Mouse (Mus musculus): Measurements from ENCODE around the gene C1qtnf9. TPM values are rescaled to one million over a fixed set of nuclear protein-coding genes. Genes with fewer than 3 reads are reported as not detected.

The C1qtnf9 gene
- total RNA-seq, 1 experiment from 2014 or later = not detected

- no peak for ATAC-seq (replicated peaks; ENCODE audit: insufficient number of reproducible peaks, low FRiP score, low TSS enrichment, poor library complexity, severe bottlenecking)
These were observed 50.1 kb downstream of the C1qtnf9 start for GRCm38 (mm10) chr14:60818045-60818444.

DNA sequence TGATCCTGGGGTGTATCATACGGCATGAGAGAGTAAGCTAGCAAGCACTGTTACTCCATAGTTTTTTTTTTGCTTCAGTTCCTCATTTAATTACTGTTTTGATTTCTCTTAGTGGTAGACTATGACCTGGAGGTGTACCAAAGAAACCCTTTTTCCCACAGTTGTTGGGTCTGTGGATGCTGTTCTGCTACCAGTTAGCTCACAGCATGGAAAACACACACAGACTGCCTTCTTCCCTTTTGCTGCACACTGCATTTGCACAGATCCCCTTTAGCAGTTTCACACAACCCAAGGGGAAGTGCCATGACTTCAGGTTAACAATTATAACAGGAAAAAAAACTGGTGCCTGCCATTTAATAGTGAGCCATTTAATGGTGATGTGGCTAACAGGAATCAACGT, 62.2 kb downstream of the C1qtnf9 start:
- ATAC-seq (replicated peaks; ENCODE audit: insufficient number of reproducible peaks, low FRiP score, low TSS enrichment, poor library complexity, severe bottlenecking) = no peak

Other genes with a start within 250 kb of the C1qtnf9 start
- gene Spata13, start 134.1 kb upstream of the C1qtnf9 start, total RNA-seq (2017) = 207 to 305 TPM (median 214 TPM) in 3 replicates
- gene Mipep, start 16.4 kb downstream of the C1qtnf9 start, total RNA-seq (2017) = 4.9 to 11.3 TPM (median 5.7 TPM) in 3 replicates